Mouse (Mus musculus) common myeloid progenitor, adult 5-6 weeks (primary cell): ENCODE results near the gene Naaladl1. TPM values are rescaled to one million over a fixed set of nuclear protein-coding genes. Genes with fewer than 3 reads are reported as not detected.
"Not testable (repeated sequence)": the region's sequence is repeated elsewhere in the genome, so short reads cannot be mapped to it uniquely, and the experiment has no call there.

Experiments
- ATAC-seq: replicated peaks from 2 replicates; pipeline ENCODE4 v1.8.0; 2016; ENCODE audit warnings: low read depth, mild to moderate bottlenecking, moderate TSS enrichment, inconsistent platforms; ENCODE audit not compliant: poor library complexity, severe bottlenecking
- total RNA-seq: library from RNA; stranded (forward); fragments of 200-1000, 187-1606 nt; gene quantifications from 2 replicates; pipeline ENCODE4 v1.2.3, GENCODE M21; 2017

Gene Naaladl1
- total RNA-seq, 1 experiment from 2014 or later = not detected

GRCm38 (mm10) chr19:6126789-6127580 is 21.4 kb downstream of the Naaladl1 start:
- ATAC-seq = no peak

DNA sequence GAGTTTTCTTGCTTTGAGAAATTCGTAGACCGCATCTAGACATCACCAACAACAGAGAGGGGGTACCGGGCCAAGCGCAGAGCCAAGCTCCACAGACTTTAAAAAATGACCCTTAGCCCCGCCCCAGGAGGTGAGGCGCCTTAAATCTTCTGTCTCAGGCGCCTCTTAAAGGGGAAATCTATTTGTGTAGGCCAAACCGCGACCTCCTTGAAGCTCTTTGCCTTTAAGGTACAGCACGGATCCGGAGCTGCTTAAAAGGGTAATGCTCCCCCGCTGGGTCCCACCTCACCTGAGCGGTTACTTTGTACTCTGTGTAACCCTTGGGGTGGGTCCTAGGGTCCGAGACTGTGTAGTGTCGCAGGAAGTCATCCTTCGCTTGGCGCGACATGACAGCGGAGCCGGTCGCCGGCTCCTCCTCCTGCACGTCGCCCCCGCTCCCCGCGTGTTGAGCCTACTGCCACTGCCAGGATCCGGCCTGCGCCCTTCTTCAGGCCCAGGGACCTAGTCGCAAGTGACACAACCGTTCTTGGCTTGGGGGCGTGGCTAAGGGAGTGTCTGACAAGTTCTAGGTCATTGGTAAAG is 22.3 kb downstream of the Naaladl1 start, which contains the start of gene Snx15:
Gene Snx15 (minus strand): TSS at position 545 of the 582 bp plus-strand sequence.
- ATAC-seq = peak; percentile 96

DNA sequence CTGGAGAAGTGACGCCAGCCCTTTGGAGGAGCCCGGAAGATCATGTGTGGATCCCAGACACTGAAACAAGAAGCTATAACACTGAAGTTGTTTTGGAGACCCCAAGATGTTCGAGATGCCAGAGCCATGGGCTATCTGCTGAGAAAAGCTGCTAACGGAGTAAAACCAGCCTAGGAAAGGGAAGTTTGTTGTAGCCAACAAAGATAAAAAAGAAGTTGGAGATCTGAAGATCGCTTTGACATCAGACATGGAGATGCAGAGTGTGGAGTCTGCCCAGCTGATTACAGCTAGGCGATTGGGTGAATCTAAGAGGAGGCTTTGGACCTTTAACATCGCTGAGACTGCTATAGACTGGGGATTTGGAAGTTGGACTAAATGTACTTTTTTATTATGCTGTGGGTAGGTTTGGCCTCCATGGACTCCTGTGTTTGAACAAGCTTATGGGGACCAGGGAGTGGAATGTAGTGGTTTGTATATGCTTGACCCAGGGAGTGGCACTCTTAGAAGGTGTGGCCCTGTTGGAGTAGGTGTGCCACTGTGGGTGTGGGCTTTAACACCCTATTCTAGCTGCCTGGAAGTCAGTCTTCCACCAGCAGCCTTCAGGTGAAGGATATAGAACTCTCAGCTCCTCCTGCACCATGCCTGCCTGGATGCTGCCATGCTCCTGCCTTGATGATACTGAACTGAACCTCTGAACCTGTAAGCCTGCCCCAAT is 25.0 kb downstream of the Naaladl1 start:
- not testable (repeated sequence) for ATAC-seq

DNA sequence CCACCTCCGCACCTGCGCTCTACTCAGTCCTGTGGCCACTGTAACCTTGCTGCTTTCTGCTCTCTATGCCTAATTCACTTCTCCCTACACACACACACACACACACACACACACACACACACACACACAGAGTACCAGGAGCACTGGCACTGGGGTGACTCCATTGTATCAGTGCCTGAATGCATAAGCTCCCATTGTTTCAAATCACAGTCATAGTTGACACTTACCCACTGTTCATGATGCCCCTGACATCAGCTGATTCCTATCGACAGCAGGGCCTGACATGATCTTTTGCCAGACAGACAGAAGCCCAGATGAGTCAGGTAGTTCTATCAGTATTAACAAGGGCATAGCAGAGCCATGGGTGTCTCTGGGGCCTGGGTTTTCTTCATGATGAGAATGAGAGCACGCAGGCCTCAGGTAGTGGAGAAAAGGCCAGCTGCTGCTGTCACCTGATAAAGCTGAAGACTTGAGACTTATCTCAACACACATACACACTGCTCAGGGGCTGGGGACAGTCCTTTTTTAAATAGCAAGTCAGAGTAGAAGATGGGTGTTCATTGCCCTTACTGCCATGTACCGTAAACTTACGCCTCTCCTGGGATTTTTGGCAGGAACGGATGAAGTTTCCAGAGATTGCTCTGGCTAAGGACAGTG is 26.7 kb downstream of the Naaladl1 start:
- ATAC-seq = no peak

DNA sequence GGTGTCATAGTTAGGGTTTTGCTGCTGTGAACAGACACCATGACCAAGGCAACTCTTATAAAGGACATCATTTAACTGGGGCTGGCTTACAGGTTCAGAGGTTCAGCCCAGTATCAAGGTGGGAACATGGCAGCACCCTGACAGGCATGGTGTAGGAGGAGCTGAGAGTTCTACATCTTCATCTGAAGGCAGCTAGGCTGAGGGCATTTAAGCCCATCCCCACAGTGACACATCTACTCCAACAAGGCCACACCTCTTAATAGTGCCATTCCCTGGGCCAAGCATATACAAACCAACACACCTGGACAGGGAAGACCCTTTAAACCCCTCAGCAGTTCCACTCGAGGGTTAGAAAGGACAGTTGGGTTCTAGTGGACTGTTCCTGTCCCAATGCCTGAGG is 27.6 kb downstream of the Naaladl1 start:
- ATAC-seq = not testable (repeated sequence)

DNA sequence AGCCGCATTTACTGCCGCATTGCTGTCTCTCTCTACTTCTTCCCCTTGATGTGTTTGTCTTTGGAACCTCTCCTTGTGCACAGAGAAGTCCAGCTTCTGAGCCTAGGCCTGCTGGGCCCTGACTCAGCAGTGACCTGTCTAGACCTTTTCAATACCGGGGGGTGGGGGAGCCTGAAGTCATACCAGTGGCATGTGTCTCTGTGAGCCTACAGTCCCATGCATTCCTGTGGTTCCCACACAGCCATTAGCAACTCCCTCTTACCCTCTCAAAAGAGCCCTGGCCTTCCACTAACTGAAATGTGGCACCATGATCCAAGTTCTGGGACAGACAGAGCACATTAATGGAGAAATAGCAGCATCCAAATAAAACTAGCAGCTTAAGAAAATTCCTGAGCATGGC is 30.8 kb downstream of the Naaladl1 start:
- ATAC-seq = no peak

- ATAC-seq = no peak
Measured at GRCm38 (mm10) chr19:6139701-6140100, 34.1 kb downstream of the Naaladl1 start.

GRCm38 (mm10) chr19:6140374-6140677 is 34.7 kb downstream of the Naaladl1 start:
- ATAC-seq = peak; percentile 32; the same call in 1 of the 2 replicates

DNA sequence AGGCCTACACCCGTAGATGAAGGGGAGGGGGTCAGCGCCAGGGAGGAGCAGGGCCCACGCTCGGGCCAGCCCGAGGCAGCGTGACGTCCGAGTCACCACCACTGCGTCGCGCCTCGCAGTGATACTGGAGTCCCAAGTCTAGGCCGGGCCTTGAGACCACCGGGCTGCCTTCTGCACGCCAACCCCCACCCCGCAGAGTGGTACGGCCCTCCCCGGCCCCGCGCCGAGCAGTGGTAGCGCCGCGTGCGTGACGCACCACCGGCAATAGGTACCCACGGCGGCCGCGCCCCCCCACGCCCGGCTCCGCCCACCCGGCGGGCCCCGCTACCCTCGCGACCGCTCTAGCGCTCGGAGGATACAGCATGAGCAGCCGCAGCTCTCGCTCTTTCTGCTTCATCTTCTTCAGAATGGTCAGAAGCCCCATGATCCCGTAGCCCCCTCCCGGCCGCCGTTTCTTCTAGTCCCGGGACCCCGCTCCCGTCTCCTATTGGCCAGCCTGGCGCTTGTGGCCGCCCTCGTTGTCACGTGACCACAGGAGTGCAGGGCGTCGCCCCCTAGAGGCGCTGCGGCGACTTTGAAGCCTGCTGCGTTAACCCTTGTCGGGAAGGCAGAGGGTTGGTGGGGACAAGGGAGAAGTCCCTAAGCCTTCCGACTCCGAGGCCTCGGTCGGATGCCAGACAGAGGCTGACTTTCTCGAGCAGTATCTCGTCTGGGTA is 35.3 kb downstream of the Naaladl1 start, which contains the start of gene Batf2:
Gene Batf2 (plus strand): TSS at position 306 of the 716 bp plus-strand sequence.
- ATAC-seq = peak; percentile 81

DNA sequence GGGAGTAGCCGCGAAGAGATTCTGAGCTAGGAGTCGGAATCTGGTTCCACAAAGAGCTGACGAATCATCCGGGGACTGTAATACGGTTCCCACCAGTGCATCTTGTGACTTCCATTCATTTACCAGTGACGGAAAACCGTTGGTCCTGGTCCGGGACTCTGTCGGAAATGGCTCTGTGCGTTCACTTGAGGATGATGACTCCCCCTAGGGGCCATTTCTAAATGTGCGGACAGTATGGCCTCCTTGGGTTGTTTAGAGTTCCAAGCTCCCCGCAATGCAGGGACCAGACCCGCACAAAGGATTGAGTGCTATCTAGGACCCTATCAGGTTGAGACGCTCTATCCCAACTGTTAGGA is 35.8 kb downstream of the Naaladl1 start, which contains the start of gene Arl2:
Gene Arl2 (minus strand): TSS at position 155 of the 356 bp plus-strand sequence.
- ATAC-seq = peak; percentile 85

GRCm38 (mm10) chr19:6144842-6145241 is 39.3 kb downstream of the Naaladl1 start:
- ATAC-seq = no peak

DNA sequence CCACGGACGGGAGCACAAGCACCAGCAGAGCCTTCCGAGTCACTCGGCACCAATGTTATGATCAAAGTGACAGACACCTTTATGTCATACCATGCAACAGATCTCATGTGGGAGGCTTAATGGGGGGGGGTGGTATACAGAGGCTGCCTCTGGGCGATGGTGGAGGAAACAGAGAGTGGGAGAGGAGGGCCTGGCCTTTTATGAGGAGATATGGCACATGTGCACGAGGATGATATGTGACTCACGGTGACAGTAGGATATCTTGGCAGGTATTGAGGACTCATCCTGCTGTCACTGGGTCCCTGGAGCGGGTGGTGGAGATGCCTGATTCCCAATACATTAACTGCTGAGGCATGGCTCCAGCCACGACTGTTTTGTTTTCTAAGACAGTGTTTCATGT is 49.6 kb downstream of the Naaladl1 start:
- ATAC-seq = no peak

DNA sequence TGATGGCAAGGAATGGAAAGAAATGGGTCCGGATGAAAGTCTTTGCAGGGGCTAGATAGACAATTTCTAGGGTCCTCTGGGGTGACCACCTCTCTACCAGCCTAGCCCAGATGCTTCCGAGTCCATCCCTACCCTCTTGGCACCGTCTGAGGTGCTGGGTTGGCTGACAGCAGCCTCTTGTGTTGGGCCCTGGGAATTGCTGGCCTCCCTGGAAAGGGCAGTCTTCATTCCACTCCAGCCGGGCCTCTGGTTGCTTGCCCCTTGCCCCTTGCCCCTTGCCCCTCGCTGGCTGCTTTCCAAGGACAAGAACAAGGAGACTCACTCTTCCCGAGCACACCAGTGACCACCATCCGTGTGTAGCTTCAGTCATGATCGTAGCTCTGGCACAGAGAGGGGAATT is 50.8 kb downstream of the Naaladl1 start:
- no peak for ATAC-seq

GRCm38 (mm10) chr19:6157220-6157619 is 51.6 kb downstream of the Naaladl1 start:
- peak; percentile 79 for ATAC-seq

DNA sequence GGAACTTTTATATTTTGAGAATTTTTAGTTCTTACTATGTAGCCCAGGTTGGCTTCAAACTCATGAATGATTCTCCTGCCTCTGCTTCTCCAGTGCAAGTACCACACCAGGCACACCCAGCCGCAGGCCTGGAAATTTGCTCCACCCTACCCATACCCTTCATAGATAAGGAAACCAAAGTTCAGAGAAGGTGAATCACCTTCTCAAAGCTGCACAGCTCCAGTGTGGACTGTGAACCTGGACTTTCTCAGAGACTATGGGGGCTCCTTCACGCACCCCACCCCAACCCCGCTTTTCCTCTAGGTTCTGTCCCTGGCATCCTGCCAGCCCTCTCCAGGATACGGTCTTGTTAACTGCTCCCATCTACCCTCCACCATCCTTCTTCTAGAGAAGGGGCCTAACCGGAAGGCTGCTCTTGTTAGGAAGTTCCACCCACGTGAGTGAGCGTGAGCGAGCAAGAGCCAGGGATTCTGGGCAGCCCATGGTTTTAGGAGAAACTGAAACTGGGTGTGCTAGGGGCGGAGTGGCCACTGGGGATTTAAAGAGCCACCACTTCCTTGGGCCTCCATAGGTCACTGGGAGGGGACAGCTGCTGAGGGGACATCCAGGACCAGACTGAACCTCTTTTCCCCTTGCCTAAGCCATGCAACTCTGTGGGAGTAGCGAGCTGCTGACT is 58.4 kb downstream of the Naaladl1 start:
- peak; percentile 39; the same call in 1 of the 2 replicates for ATAC-seq
